Mouse (Mus musculus) adrenal gland, postnatal 4 days (tissue): ENCODE results near the gene Psapl1. TPM values are rescaled to one million over a fixed set of nuclear protein-coding genes. Genes with fewer than 3 reads are reported as not detected.
"Not testable (repeated sequence)": the region's sequence is repeated elsewhere in the genome, so short reads cannot be mapped to it uniquely, and the experiment has no call there.

Source experiments
- DNase-seq, 2 experiments: peaks; one replicate each; pipeline ENCODE4 v3.0.0; 2021 to 2022; ENCODE audit warnings: low spot score in 2 of 2, mixed read lengths in 2 of 2
- total RNA-seq, 2 experiments: library from RNA; stranded (reverse); gene quantifications; 2 replicates each; pipeline ENCODE4 v1.2.3; 2021

Psapl1 gene
- total RNA-seq, 2 experiments from 2014 or later, result not detected

- no peak for DNase-seq
These were observed 400 bp upstream of the Psapl1 start for GRCm38 (mm10) chr5:36203421-36203820.

DNA sequence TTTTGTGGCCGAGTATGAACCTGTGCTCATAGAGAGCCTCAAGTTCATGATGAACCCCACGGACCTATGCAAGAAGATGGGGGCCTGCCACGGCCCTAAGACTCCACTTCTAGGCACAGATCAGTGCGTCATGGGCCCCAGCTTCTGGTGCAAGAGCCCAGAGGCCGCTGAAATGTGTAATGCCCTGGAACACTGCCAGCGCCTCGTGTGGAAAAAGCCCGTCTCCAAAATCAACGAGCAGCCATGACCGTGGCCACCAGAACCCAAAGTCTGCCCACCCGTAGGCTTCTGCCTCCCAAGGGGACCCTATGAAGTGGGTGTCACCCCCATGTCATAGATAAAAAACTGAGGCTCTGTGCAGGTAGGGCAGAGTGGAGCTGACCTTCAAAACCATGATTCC, 1.6 kb downstream of the Psapl1 start:
- no peak for DNase-seq

DNA sequence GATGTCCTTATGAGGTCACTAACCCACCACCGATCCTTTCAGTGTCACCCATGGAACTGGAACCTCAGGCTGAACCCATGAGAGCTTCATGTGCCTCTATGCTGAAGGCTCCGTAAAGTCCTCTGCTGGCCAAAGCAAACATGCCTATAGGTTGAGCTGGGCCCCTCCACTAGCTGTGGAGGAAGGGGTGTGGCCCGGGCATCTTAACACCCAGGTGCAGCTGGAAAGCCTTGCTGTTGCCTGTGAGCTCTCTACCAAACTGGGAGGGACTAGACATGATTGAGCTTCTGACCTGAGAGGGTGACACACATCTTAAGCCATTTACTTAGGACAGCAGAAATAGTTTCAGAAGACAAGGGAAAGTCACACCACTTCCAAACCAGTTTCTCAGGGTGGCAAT, 5.0 kb downstream of the Psapl1 start:
- DNase-seq, result no peak

DNA sequence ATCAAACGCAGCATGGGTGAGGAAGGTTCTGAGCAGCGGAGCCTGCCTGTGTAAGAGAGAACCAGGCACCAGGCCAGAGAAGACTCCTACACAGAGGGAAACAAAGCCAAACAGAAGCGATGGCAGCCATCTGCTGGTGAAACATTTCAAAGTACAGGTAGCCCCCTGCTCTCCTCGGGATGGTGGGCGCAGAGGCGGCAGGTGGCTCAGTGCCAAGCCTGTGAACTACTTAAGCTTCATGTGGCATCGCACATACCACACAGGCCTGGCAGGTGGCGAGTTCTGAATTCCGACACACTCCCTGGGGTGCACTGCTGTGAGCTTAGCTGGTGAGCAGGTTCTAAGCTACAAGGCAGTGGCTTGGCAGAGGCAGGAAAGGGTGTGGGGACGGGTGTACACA, 9.5 kb downstream of the Psapl1 start:
- no peak for DNase-seq

- DNase-seq, result no peak
These were observed 16.3 kb downstream of the Psapl1 start for GRCm38 (mm10) chr5:36220105-36220504.

DNA sequence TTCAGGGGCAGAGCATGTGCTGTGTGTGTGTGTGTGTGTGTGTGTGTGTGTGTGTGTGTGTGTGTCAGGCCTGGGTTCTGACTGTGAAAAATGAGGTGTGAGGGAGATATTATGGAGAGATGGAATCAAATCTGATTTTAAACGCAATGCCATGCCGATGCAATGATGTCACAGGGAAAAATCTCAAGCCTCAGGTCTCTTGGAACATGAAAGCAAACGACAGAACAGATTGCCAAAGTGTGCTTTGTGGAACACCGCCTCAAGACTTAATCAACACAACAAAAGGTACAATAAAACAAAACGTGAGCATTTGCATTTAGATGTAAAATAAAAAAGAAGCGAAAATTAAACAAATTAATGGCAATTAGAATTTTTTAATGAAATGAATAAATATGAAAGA, 16.8 kb downstream of the Psapl1 start:
- DNase-seq, result no peak

DNA sequence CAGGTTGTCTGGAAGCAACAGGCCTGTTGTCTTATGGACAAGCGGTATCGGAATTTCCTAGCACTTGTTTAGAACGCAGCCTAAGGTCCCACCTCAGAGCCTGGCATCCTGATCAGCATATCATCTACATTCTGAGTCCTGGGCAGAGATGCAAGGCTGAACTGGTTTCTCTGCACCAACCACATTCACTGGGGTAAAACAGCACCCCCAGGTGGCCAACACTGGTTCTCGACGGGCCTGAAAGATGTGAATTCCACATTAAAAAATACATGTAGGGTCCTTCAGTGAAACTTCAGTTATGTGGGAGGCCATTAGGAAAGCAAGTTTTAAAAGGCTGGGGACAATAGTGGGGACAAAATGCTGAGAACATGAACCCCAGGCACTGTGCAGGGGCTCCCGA, 20.0 kb downstream of the Psapl1 start:
- peak in 1 of 2 experiments; percentile 45 for DNase-seq

- DNase-seq, result no peak
These were observed 22.0 kb downstream of the Psapl1 start for GRCm38 (mm10) chr5:36225855-36226254.

- no peak for DNase-seq
These were observed 22.5 kb downstream of the Psapl1 start for GRCm38 (mm10) chr5:36226296-36226695.

DNA sequence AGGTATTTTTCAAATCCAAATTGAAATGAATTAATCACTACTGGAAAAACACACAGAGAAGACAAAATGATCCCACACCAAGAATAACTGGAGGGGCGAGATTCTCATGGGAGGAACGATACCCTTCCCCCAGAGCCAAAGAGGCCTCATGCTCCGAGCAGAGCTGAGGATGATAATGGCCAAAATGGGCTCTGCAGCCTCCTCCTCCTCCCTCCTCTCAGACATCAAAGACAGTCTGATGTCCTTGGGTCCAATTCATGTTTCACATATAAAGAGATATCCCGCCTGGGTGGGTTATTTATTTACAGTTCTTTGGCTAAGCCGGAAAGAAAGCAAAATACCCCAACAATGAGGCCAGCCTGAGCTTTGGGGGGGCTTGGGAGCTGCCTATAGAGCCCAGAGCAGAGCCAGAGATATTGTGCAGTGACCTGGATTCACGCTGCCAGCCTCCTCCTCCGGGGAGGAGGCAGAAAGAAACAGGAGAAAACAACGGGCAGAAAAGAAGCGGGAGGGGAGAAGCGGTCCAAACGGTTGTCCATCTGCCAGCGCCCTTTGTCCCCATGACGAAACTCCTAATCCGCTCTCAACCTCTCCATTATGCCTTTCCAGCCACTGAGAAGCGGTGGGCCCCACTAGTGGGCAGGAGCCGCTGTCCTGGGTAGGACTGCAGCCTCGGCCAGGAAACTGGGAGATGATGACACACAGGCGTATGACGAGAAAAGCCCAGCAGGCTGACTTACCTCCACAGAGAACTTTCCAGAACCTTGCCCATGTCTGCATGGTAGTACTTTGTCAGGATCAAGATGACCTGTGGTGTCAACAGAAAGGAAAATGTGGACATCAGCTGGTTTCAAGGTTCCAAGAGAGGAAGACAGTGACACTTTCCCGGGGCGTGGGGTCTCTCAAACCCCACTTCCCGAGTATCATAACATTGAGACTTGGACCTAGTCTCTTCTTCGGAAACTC, 24.9 kb downstream of the Psapl1 start:
- no peak for DNase-seq

DNA sequence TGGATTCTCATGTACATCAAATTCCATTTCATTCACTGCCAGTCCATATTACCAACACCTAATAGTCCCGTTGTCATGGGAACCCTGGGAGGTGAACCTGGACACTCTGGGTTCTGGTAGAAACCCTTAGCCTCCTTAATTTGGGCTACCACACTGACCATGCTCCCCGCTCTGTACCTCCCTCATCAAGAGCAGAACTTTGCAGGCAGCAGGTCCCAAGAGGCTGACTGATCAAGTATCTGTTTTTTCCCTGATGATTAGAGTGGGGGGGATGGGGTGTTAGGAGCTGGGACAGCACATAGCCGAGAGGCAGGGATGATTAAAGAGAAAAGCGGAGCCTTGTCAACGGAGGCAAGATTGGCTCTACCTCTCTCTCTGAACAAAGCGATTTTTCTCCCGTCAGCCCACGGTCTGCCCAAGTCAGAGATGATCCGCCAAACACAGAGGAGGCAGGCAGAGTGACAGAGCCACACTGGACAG, 26.5 kb downstream of the Psapl1 start:
- no peak for DNase-seq

DNA sequence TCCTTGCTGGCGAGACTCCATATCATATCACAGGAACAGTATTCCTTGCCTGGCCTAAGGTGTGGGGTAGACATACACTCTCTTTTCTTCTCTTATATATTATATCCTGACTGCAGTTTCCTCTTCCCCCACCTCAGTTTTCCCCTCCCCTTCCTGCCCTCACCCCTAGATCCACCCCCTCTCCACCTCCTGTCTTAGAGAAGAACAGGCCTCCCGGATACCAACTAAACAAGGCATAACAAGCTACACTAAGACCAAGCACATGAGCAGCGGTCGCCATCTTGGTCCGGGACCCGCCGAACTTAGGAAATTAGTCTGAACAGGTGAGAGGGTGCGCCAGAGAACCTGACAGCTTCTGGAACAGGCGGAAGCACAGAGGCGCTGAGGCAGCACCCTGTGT, 33.7 kb downstream of the Psapl1 start:
- not testable (repeated sequence) for DNase-seq

DNA sequence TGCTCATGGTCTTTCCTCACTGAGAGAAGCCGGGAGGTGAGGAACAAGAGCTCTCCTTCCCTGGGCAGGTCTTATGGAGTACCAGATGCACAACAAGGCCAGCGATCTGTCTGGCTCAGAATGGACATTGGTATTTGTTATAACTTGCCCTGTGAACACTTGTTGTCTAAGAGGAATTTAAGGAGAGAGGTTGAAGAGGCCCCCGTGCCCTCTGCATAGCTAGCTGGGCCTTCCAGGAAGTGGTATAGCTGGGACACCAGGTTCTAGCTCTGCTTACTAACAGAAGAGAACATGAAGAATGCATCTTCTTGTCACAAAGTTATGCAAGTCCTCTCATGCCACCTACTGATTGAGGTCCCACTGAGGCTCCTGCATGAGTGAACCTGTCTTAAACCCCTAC, 44.2 kb downstream of the Psapl1 start:
- no peak for DNase-seq

DNA sequence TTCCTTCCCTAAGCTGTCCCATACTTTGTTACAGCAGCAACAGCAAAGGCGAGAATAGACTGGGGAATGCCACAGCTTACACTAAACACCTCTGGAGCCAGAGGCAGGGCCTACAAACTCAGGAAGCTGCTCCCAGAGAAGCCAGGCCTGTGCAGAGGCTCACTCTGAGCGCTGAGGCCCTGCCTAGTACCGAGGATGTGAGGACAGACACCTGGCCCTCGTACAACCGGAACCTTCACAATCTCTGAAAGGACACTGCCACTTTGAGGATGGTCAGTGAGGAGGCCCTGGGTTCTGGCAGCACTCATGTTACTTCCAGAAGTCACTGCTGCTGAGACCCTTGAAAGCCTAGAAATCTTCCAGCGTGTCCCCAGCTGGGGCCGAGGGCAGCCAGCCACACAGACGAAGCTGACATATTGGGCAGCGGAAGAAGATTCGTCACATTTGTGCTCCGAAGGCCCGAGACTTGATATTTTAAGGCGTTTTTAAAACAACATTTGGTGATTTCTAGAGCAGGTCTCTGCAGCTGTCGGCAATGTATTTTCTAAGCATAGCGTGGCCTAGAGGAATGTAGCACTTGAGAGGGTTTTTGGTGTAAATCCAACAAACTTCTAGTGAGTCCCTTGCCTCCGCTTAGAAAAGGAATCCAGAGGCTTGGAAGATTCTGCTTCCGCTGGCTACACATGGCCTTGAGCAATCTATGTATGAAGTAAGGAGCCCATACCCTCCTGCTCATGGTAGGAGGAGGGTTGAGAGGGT, 49.1 kb downstream of the Psapl1 start:
- DNase-seq, result no peak

- DNase-seq, result no peak
These were observed 51.1 kb downstream of the Psapl1 start for GRCm38 (mm10) chr5:36254642-36255516.

Other genes with a start within 250 kb of the Psapl1 start
- gene Sorcs2, start 194.1 kb downstream of the Psapl1 start, total RNA-seq, result 10 to 100 TPM; 33.0 to 35.5 TPM